Mouse (Mus musculus): Measurements from ENCODE around the gene Acp7.

GRCm38 (mm10) chr7:28578543-28579053, 52.5 kb downstream of the Acp7 start:
- TF ChIP-seq POLR2A (IDR thresholded peaks at IDR 0.05; ENCODE audit: borderline replicate concordance, low read depth, low read length): no peak
- no peak for TF ChIP-seq CTCF (IDR thresholded peaks at IDR 0.05; ENCODE audit: low read depth, low read length)
